Mouse (Mus musculus): Measurements from ENCODE around the gene Gm7534. TPM values are rescaled to one million over a fixed set of nuclear protein-coding genes. Genes with fewer than 3 reads are reported as not detected.

Gm7534 gene
- total and polyA plus RNA-seq, 3 experiments: not detected

DNA sequence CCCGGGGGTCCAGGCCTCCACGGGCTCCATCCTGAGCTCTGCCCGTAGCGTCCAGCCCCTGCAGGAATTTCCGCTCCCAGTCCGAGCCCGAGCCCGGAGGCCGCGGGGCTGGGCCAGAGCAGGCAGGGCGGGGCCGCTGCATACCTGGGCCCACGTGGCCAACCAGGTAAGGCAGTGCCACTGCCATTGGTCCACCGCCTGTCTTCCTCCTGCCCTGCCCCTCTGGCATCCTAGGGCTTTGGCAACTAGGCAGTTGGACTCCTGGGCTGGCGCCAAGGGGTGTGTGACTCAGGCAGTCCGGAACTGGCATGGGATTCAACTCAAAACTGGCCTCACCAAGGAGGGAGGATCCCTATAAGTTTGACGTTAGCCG is 35.5 kb upstream of the Gm7534 start, which contains the start of gene Cnksr1 (continued):
- TF ChIP-seq MYB (IDR thresholded peaks at IDR 0.05; ENCODE audit: low read depth, low read length): no peak

DNA sequence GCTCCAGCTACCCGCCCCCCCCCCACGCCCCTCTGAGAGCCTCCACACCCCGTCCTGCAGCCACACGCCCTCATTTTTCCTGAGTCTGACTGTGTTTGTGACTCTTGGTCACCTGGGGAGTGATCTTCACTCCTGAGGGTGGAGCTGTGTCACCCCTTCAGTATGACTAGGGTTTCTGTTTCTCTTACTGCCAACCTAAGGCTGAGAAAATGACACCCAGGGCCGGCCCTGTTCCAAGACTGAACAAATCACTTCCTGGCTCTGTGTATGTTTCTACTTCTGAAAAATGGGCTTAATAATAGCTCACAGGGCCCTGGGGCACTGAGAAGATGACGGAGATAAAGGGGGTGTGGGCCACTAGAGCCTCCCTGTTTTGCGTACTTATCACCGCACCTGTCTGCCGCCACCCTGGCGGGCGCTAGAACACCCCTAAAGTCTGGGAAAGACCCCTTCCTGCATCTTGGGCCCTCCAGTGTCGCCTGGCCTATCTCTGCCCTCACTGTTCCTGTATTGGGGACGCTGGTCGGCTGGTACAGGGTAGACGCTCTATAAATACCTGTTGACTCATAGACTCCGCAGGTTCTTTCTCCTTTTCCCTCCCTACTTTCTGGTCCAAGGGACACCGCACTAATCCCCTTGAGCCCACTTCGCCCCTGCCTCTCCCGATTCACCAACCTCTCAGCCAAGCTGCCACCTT is 34.9 kb upstream of the Gm7534 start:
- H3K79me2 ChIP-seq (ENCODE audit: control insufficient read depth, insufficient read depth, low read length, poor library complexity): no peaks in the 10 kb centered on the region
- no peak for DNase-seq (ENCODE audit: low read depth, low spot score)
- H3K4me1 ChIP-seq (ENCODE audit: control insufficient read depth in 1 of 2, insufficient read depth in 2 of 2, low read length in 2 of 2): peaks cover 0 to 2% of the 10 kb centered on the region in 2 experiments; a peak in 1 of 4 replicates
- no peak overlapping the region for H3K4me3 ChIP-seq (ENCODE audit: control insufficient read depth in 1 of 2, insufficient read depth in 1 of 2, low read depth in 2 of 2, low read length in 2 of 2)
- H3K27me3 ChIP-seq (ENCODE audit: control insufficient read depth in 1 of 2, insufficient read depth in 2 of 2, low read length in 2 of 2): peaks cover 0 to 5% of the 10 kb centered on the region in 2 experiments; a peak in 2 of 4 replicates
- no peak overlapping the region for H3K27ac ChIP-seq (ENCODE audit: control insufficient read depth, low read depth, low read length)
- no peak overlapping the region for H3K9ac ChIP-seq (ENCODE audit: control insufficient read depth, low read depth, low read length, poor library complexity, severe bottlenecking)
- no peaks in the 10 kb centered on the region for H3K9me3 ChIP-seq (replicated peaks; ENCODE audit: insufficient read depth, low read length)
- H3K36me3 ChIP-seq (ENCODE audit: control insufficient read depth in 1 of 2, insufficient read depth in 2 of 2, low read length in 2 of 2): no peaks in the 10 kb centered on the region
- TF ChIP-seq MAFK (IDR thresholded peaks at IDR 0.05; ENCODE audit: borderline replicate concordance, low read depth, low read length) (no peak), ZMIZ1 (IDR thresholded peaks at IDR 0.05; ENCODE audit: low read depth, low read length) (no peak), E2F4 (IDR thresholded peaks at IDR 0.05; ENCODE audit: borderline replicate concordance, low read depth, low read length) (no peak), JUND (IDR thresholded peaks at IDR 0.05; ENCODE audit: low read depth, low read length) (no peak), CHD1 (IDR thresholded peaks at IDR 0.05; ENCODE audit: low read depth, low read length) (no peak), MAX (IDR thresholded peaks at IDR 0.05; ENCODE audit: low read length) (no peak), TCF12 (IDR thresholded peaks at IDR 0.05; ENCODE audit: low read depth, low read length) (no peak), POLR2A (IDR thresholded peaks at IDR 0.05; ENCODE audit: control insufficient read depth in 1 of 2, insufficient read depth in 1 of 2, low read depth in 1 of 2, low read length in 2 of 2, poor library complexity in 1 of 2) (no peak), SMC3 (IDR thresholded peaks at IDR 0.05; ENCODE audit: low read depth, low read length) (no peak), HCFC1 (IDR thresholded peaks at IDR 0.05; ENCODE audit: low read depth, low read length) (no peak), ZC3H11A (IDR thresholded peaks at IDR 0.05; ENCODE audit: low read depth, low read length) (no peak), BHLHE40 (IDR thresholded peaks at IDR 0.05; ENCODE audit: borderline replicate concordance, low read depth, low read length) (no peak), GABPA (IDR thresholded peaks at IDR 0.05; ENCODE audit: low read depth, low read length) (no peak), MEF2A (IDR thresholded peaks at IDR 0.05; ENCODE audit: extremely low read depth, insufficient replicate concordance, low read depth, low read length, poor library complexity, severe bottlenecking) (no peak)

DNA sequence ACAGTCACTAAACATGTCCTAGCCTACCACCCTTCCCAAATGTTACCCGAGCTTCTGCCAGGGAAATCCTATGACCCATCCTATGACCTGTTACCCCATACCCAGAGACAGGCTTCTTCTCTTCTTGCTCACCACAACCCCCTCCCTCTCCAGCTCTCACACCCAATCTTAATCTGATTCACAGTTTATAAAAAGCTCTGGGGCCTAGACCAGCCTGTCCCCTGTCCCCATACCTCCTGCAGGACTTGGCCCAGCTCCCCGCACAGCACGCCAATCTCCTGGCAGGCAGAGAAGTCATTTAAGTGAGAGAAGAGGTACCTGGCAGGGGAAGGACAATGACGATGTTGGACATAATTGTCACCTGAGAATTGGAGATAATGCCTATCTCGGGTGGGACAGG is 32.1 kb upstream of the Gm7534 start:
- Histone ChIP-seq H3K36me3 (ENCODE audit: control insufficient read depth in 1 of 2, insufficient read depth in 2 of 2, low read length in 2 of 2) (no peaks in the 10 kb centered on the region), H3K27ac (ENCODE audit: control insufficient read depth, low read depth, low read length) (no peak overlapping the region), H3K9ac (ENCODE audit: control insufficient read depth, low read depth, low read length, poor library complexity, severe bottlenecking) (no peak overlapping the region), H3K79me2 (ENCODE audit: control insufficient read depth, insufficient read depth, low read length, poor library complexity) (no peaks in the 10 kb centered on the region), H3K27me3 (ENCODE audit: control insufficient read depth in 1 of 2, insufficient read depth in 2 of 2, low read length in 2 of 2) (peaks cover 0 to 5% of the 10 kb centered on the region in 2 experiments; a peak in 2 of 4 replicates), H3K4me3 (ENCODE audit: control insufficient read depth in 1 of 2, insufficient read depth in 1 of 2, low read depth in 2 of 2, low read length in 2 of 2) (no peak overlapping the region), H3K9me3 (replicated peaks; ENCODE audit: insufficient read depth, low read length) (no peaks in the 10 kb centered on the region), H3K4me1 (ENCODE audit: control insufficient read depth in 1 of 2, insufficient read depth in 2 of 2, low read length in 2 of 2) (peaks cover 0 to 2% of the 10 kb centered on the region in 2 experiments; a peak in 1 of 4 replicates)
- no peak for DNase-seq (ENCODE audit: low read depth, low spot score)
- TF ChIP-seq TBP (IDR thresholded peaks at IDR 0.05; ENCODE audit: low read depth, low read length): no peak
- TF ChIP-seq UBTF (IDR thresholded peaks at IDR 0.05; ENCODE audit: borderline replicate concordance, insufficient read depth, low read depth, low read length): no peak
- TF ChIP-seq RAD21 (IDR thresholded peaks at IDR 0.05; ENCODE audit: low read depth, low read length): no peak
- TF ChIP-seq RCOR1 (IDR thresholded peaks at IDR 0.05; ENCODE audit: low read depth, low read length): no peak
- TF ChIP-seq CHD1 (IDR thresholded peaks at IDR 0.05; ENCODE audit: low read depth, low read length): no peak
- TF ChIP-seq TCF12 (IDR thresholded peaks at IDR 0.05; ENCODE audit: low read depth, low read length): no peak
- TF ChIP-seq CTCF (IDR thresholded peaks at IDR 0.05 in 2 of 3, conservative IDR thresholded peaks at IDR 0.05 in 1 of 3; ENCODE audit: control insufficient read depth in 1 of 3, insufficient read depth in 1 of 3, low read depth in 2 of 3, low read length in 3 of 3, poor library complexity in 1 of 3, severe bottlenecking in 1 of 3): no peak
- TF ChIP-seq MAFK (IDR thresholded peaks at IDR 0.05; ENCODE audit: borderline replicate concordance, low read depth, low read length): no peak
- no peak for TF ChIP-seq USF2 (IDR thresholded peaks at IDR 0.05; ENCODE audit: borderline replicate concordance in 1 of 2, insufficient read depth in 1 of 2, low read depth in 1 of 2, low read length in 2 of 2)
- no peak for TF ChIP-seq HCFC1 (IDR thresholded peaks at IDR 0.05; ENCODE audit: low read depth, low read length)
- no peak for TF ChIP-seq MYB (IDR thresholded peaks at IDR 0.05; ENCODE audit: low read depth, low read length)
- TF ChIP-seq POLR2AphosphoS5 (IDR thresholded peaks at IDR 0.05; ENCODE audit: borderline replicate concordance, low read depth, low read length): no peak
- TF ChIP-seq SMC3 (IDR thresholded peaks at IDR 0.05; ENCODE audit: low read depth, low read length): no peak
- TF ChIP-seq NRF1 (IDR thresholded peaks at IDR 0.05; ENCODE audit: insufficient read depth, low read depth, low read length, poor library complexity, severe bottlenecking): no peak
- TF ChIP-seq ZC3H11A (IDR thresholded peaks at IDR 0.05; ENCODE audit: low read depth, low read length): no peak
- no peak for TF ChIP-seq ZMIZ1 (IDR thresholded peaks at IDR 0.05; ENCODE audit: low read depth, low read length)
- TF ChIP-seq ETS1 (IDR thresholded peaks at IDR 0.05; ENCODE audit: low read depth, low read length): no peak
- no peak for TF ChIP-seq CHD2 (IDR thresholded peaks at IDR 0.05; ENCODE audit: low read length)

All from MEL (cell line).